Mouse (Mus musculus) embryo, embryonic 9.5 days (tissue): ENCODE data around the gene Rpl13.

ENCODE experiments used
- DNase-seq: peaks from one replicate; pipeline ENCODE4 v3.0.0-alpha.2; 2017; ENCODE audit errors: extremely low spot score

Gene Rpl13

GRCm38 (mm10) chr8:123108010-123108409 lies 5.9 kb downstream of the Rpl13 start:
- DNase-seq = no peak

- DNase-seq = no peak
Measured at GRCm38 (mm10) chr8:123108953-123109352, 6.8 kb downstream of the Rpl13 start.

- peak; percentile 67 for DNase-seq
Measured at GRCm38 (mm10) chr8:123110649-123111048, 8.5 kb downstream of the Rpl13 start.

GRCm38 (mm10) chr8:123112892-123113291 lies 10.7 kb downstream of the Rpl13 start:
- no peak for DNase-seq

- no peak for DNase-seq
Measured at GRCm38 (mm10) chr8:123113908-123114469, 11.8 kb downstream of the Rpl13 start.

GRCm38 (mm10) chr8:123114644-123115043 lies 12.5 kb downstream of the Rpl13 start:
- no peak for DNase-seq

- no peak for DNase-seq
Measured at GRCm38 (mm10) chr8:123117127-123117731, 15.1 kb downstream of the Rpl13 start, which contains the start of gene Cpne7. Gene Cpne7, plus strand, starts transcription at chr8:123117374.

GRCm38 (mm10) chr8:123117744-123118143 lies 15.6 kb downstream of the Rpl13 start:
- DNase-seq = no peak

- no peak for DNase-seq
Measured at GRCm38 (mm10) chr8:123122059-123122458, 19.9 kb downstream of the Rpl13 start.

GRCm38 (mm10) chr8:123122670-123123069 lies 20.5 kb downstream of the Rpl13 start:
- no peak for DNase-seq

- peak; percentile 89 for DNase-seq
Measured at GRCm38 (mm10) chr8:123126193-123126816, 24.2 kb downstream of the Rpl13 start.

- no peak for DNase-seq
Measured at GRCm38 (mm10) chr8:123131041-123131440, 28.9 kb downstream of the Rpl13 start.

GRCm38 (mm10) chr8:123132953-123133352 lies 30.8 kb downstream of the Rpl13 start:
- DNase-seq = no peak

- DNase-seq = no peak
Measured at GRCm38 (mm10) chr8:123134149-123134713, 32.1 kb downstream of the Rpl13 start.

- no peak for DNase-seq
Measured at GRCm38 (mm10) chr8:123135406-123135805, 33.3 kb downstream of the Rpl13 start.

GRCm38 (mm10) chr8:123135806-123136205 lies 33.7 kb downstream of the Rpl13 start:
- no peak for DNase-seq

GRCm38 (mm10) chr8:123136287-123136686 lies 34.1 kb downstream of the Rpl13 start:
- no peak for DNase-seq

GRCm38 (mm10) chr8:123137645-123138077 lies 35.5 kb downstream of the Rpl13 start:
- DNase-seq = no peak

GRCm38 (mm10) chr8:123138741-123139140 lies 36.6 kb downstream of the Rpl13 start:
- no peak for DNase-seq

GRCm38 (mm10) chr8:123141741-123142462 lies 39.8 kb downstream of the Rpl13 start:
- no peak for DNase-seq

GRCm38 (mm10) chr8:123145279-123145678 lies 43.1 kb downstream of the Rpl13 start:
- DNase-seq = peak; percentile 34

- DNase-seq = no peak
Measured at GRCm38 (mm10) chr8:123146390-123146789, 44.2 kb downstream of the Rpl13 start.
